Mouse (Mus musculus) heart, adult 2 months (tissue): ENCODE data around the gene Fam126b. TPM values are rescaled to one million over a fixed set of nuclear protein-coding genes. Genes with fewer than 3 reads are reported as not detected.

ENCODE experiments used
- DNase-seq, 2 experiments: peaks; one replicate each; pipeline ENCODE4 v3.0.0; 2021
- H3K27ac ChIP-seq: fragments of 200-600 bp; 2 replicates; pipeline ENCODE4 v1.8.1; 2022
- H3K27me3 ChIP-seq: fragments of 200-500 bp; 2 replicates; pipeline ENCODE4 v1.6.1; 2012; ENCODE audit warnings: mild to moderate bottlenecking, low read length, inconsistent platforms, mixed read lengths; ENCODE audit not compliant: control insufficient read depth, insufficient read depth
- H3K36me3 ChIP-seq: fragments of 200-500 bp; 2 replicates; pipeline ENCODE4 v1.6.1; 2012; ENCODE audit warnings: low read length, inconsistent platforms; ENCODE audit not compliant: control insufficient read depth, insufficient read depth
- H3K4me1 ChIP-seq: fragments of 200-500 bp; 2 replicates; pipeline ENCODE4 v1.6.1; 2011; ENCODE audit warnings: low read length; ENCODE audit not compliant: control insufficient read depth, insufficient read depth
- H3K4me3 ChIP-seq: fragments of 200-600 bp; 2 replicates; pipeline ENCODE4 v1.8.1; 2022
- H3K79me2 ChIP-seq: fragments of 200-500 bp; replicated peaks from 2 replicates; pipeline ENCODE4 v1.6.1; 2012; ENCODE audit warnings: mild to moderate bottlenecking, inconsistent platforms, low read length, moderate library complexity, mixed read lengths; ENCODE audit not compliant: control insufficient read depth, insufficient read depth
- H3K9ac ChIP-seq: fragments of 200-500 bp; 2 replicates; pipeline ENCODE4 v1.6.1; 2012; ENCODE audit warnings: low read depth, mild to moderate bottlenecking, control low read depth, inconsistent platforms, low read length, mixed read lengths
- CTCF ChIP-seq: fragments of 200-600 bp; IDR thresholded peaks from 2 replicates; pipeline ENCODE4 v1.8.1; 2022; ENCODE audit warnings: antibody characterized with exemption, mild to moderate bottlenecking, moderate library complexity
- EP300 ChIP-seq: fragments of 200-500 bp; IDR thresholded peaks from 2 replicates; pipeline ENCODE4 v1.6.1; 2011; ENCODE audit warnings: low read depth, low read length, control low read depth; ENCODE audit not compliant: insufficient read depth
- POLR2A ChIP-seq: fragments of 200-500 bp; IDR thresholded peaks from 2 replicates; pipeline ENCODE4 v1.6.1; 2011; ENCODE audit warnings: mild to moderate bottlenecking, low read depth, low read length, control low read depth; ENCODE audit not compliant: insufficient read depth
- WGBS: fragments of 180-500 bp; shearing (Covaris S2); methylation state at CpG from one replicate; pipeline ENCODE4 v1.1.7; 2018; 5-methylcytosine and 5-hydroxymethylcytosine counted together
- intact Hi-C: fragments of 180-260 bp; cut with DNase I; formaldehyde crosslinking; loops from one replicate; pipeline ENCODE4 v1.15.1; 2025
- polyA plus RNA-seq: library from polyadenylated mRNA; depleted of rRNA; stranded (reverse); fragments of >200 nt; gene quantifications from 2 replicates; pipeline ENCODE4 v1.2.3, GENCODE M21; 2012; rRNA removed
- total RNA-seq, 2 experiments: library from RNA; stranded (reverse); gene quantifications; 2 replicates each; pipeline ENCODE4 v1.2.3; 2021

Gene Fam126b
- total and polyA plus RNA-seq, 3 experiments, result 1.4 to 16.8 (median 15.5) TPM

DNA sequence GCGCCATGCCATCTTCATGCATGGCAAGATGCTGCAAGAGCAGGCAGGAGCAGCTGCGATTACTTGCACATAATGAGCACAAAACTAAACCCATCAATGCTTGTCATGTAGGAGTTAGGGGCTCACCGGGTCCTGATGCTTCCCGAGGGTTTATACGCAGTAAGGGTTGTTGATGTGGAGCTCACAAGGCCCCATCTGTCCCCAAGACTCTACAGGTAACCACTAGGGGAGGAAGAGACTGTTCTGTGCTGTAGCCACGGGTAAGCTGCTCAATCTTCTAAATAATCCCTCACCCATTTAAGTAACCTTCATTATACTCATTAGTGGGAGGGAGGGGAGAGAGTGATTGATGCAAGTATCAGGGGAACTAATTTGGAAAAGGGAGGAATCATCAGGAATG is 90.5 kb downstream of the Fam126b start:
- H3K36me3 ChIP-seq, result no peaks in the 10 kb centered on the region
- no peak overlapping the region for H3K9ac ChIP-seq
- no peak overlapping the region for H3K4me3 ChIP-seq
- no peaks in the 10 kb centered on the region for H3K27me3 ChIP-seq
- H3K27ac ChIP-seq, result no peak overlapping the region
- WGBS, result 95% methylated on average over 6 of the region's 6 CpGs
- TF ChIP-seq POLR2A, result no peak
- TF ChIP-seq EP300, result no peak
- TF ChIP-seq CTCF, result no peak
- no peaks in the 10 kb centered on the region for H3K4me1 ChIP-seq
- H3K79me2 ChIP-seq, result no peaks in the 10 kb centered on the region
- no peak for DNase-seq
- intact Hi-C loops, result no loop called here

DNA sequence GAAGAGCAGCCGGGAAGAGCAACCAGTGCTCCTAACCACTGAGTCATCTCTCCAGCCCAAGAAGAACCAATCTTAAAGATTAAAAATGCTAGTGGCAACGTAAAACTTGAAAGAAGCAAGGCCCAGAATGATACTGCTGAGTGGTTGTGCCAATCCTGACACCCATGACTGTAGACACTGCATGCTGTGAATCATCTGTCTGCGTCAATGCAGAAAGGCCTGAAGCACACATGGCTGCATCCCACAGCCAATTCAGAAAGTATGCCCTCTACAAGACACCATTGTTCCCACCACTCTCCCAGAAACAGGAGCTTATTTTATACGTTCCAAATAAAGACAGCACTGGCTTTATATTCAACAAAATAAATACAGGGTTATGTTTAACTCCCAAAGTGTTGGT is 103.5 kb downstream of the Fam126b start:
- DNase-seq, result no peak
- H3K79me2 ChIP-seq, result no peaks in the 10 kb centered on the region
- intact Hi-C loops, result no loop called here
- H3K9ac ChIP-seq, result no peak overlapping the region
- no peak for TF ChIP-seq EP300
- TF ChIP-seq CTCF, result no peak
- no peak for TF ChIP-seq POLR2A
- 95% methylated on average over 4 of the region's 4 CpGs for WGBS
- H3K27me3 ChIP-seq, result no peaks in the 10 kb centered on the region
- no peak overlapping the region for H3K27ac ChIP-seq
- H3K36me3 ChIP-seq, result no peaks in the 10 kb centered on the region; the same call in 1 of the 2 replicates
- H3K4me3 ChIP-seq, result no peak overlapping the region
- no peaks in the 10 kb centered on the region for H3K4me1 ChIP-seq

DNA sequence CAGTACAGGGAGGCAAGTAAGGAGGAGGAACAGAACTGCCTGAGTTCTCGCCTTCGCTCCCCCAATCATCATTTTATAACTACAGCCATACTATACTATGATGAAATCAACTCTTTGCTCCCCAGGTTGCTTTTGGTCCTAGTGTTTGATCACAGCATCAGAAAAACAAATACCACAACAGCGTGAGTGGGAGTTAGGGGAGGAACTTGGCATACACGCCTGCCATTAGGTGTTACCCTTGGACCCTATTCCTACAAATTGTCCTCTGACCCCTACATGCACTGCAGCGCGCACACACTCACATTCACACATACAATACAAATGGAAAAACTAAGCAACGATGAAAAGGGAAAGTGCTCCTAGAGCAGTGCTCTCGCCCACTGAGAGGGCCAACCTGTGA is 110.5 kb downstream of the Fam126b start:
- TF ChIP-seq CTCF, result no peak
- no peaks in the 10 kb centered on the region for H3K4me1 ChIP-seq
- no peaks in the 10 kb centered on the region for H3K27me3 ChIP-seq
- no peaks in the 10 kb centered on the region for H3K79me2 ChIP-seq
- WGBS, result 93% methylated on average over 8 of the region's 8 CpGs
- no peak overlapping the region for H3K9ac ChIP-seq
- intact Hi-C loops, result no loop called here
- no peaks in the 10 kb centered on the region for H3K36me3 ChIP-seq
- H3K27ac ChIP-seq, result no peak overlapping the region
- H3K4me3 ChIP-seq, result no peak overlapping the region
- DNase-seq, result no peak

Other genes with a start within 250 kb of the Fam126b start
- 10 to 100 TPM; 62.6 to 70.7 TPM for gene Bzw1, start 193.4 kb downstream of the Fam126b start, total RNA-seq
- 14.5 and 28.6 TPM in 2 replicates for gene Bzw1, start 193.4 kb downstream of the Fam126b start, polyA plus RNA-seq
- 10 to 100 TPM; 50.2 to 50.4 TPM for gene Clk1, start 162.3 kb downstream of the Fam126b start, total RNA-seq
- gene Clk1, start 162.3 kb downstream of the Fam126b start, polyA plus RNA-seq, result 43.3 and 82.3 TPM in 2 replicates
- gene Nif3l1, start 141.2 kb downstream of the Fam126b start, total RNA-seq, result 1 to 10 TPM; 9.1 to 9.4 TPM
- 14.5 and 25.7 TPM in 2 replicates for gene Nif3l1, start 141.2 kb downstream of the Fam126b start, polyA plus RNA-seq
- 10 to 100 TPM; 17.5 to 19.6 TPM for gene Ppil3, start 140.8 kb downstream of the Fam126b start, total RNA-seq
- gene Ppil3, start 140.8 kb downstream of the Fam126b start, polyA plus RNA-seq, result 18.3 and 23.2 TPM in 2 replicates
- 10 to 100 TPM in 1 of 2 experiments, 1 to 10 TPM in 1; 8.8 to 10.2 TPM for gene Orc2, start 81.2 kb downstream of the Fam126b start, total RNA-seq
- 4.0 and 5.4 TPM in 2 replicates for gene Orc2, start 81.2 kb downstream of the Fam126b start, polyA plus RNA-seq
- gene Ndufb3, start 61 bp upstream of the Fam126b start, total RNA-seq, result 100 to 1,000 TPM; 278 to 322 TPM
- 201 and 372 TPM in 2 replicates for gene Ndufb3, start 61 bp upstream of the Fam126b start, polyA plus RNA-seq
- not detected for gene Als2cr12, start 109.7 kb upstream of the Fam126b start, total RNA-seq
- gene Als2cr12, start 109.7 kb upstream of the Fam126b start, polyA plus RNA-seq, result 0.49 TPM in 1 of 2 replicates, not detected in the other
- gene Cflar, start 125.2 kb upstream of the Fam126b start, total RNA-seq, result 10 to 100 TPM; 50.2 to 63.0 TPM
- gene Cflar, start 125.2 kb upstream of the Fam126b start, polyA plus RNA-seq, result 21.7 and 39.1 TPM in 2 replicates
- 1 to 10 TPM; 6.3 to 8.0 TPM for gene Casp8, start 209.1 kb upstream of the Fam126b start, total RNA-seq
- 2.0 and 3.8 TPM in 2 replicates for gene Casp8, start 209.1 kb upstream of the Fam126b start, polyA plus RNA-seq